Mouse (Mus musculus): ENCODE data around the gene Mfsd10. TPM values are rescaled to one million over a fixed set of nuclear protein-coding genes. Genes with fewer than 3 reads are reported as not detected.

Mfsd10 gene
- polyA plus RNA-seq, 1 experiment: 8.3 TPM

- Histone ChIP-seq H3K4me3 (ENCODE audit: insufficient read depth, low read depth, low read length) (no peak overlapping the region), H3K4me1 (ENCODE audit: control insufficient read depth, insufficient read depth, insufficient read length, low read length) (peaks cover 16% of the 10 kb centered on the region)
Measured at GRCm38 (mm10) chr5:34585216-34585615, 51.8 kb downstream of the Mfsd10 start.

More at GRCm38 (mm10) chr5:34585216-34585615, 51.8 kb downstream of the Mfsd10 start:
- H3K27ac ChIP-seq (replicated peaks; ENCODE audit: low read depth, low read length): no peak overlapping the region

Other genes with a start within 250 kb of the Mfsd10 start
- gene Tnip2, start 123.2 kb downstream of the Mfsd10 start, polyA plus RNA-seq (2012; ENCODE audit: insufficient read depth, insufficient read length, missing spikeins): 4.3 and 4.8 TPM in 2 replicates
- 2.7 and 3.0 TPM in 2 replicates for gene Sh3bp2, start 111.4 kb downstream of the Mfsd10 start, polyA plus RNA-seq (2012; ENCODE audit: insufficient read depth, insufficient read length, missing spikeins)
- gene Add1, start 63.5 kb downstream of the Mfsd10 start, polyA plus RNA-seq (2012; ENCODE audit: insufficient read depth, insufficient read length, missing spikeins): 62.4 and 72.7 TPM in 2 replicates
- 11.8 and 14.8 TPM in 2 replicates for gene Nop14, start 22.9 kb upstream of the Mfsd10 start, polyA plus RNA-seq (2012; ENCODE audit: insufficient read depth, insufficient read length, missing spikeins)
- gene Grk4, start 23.2 kb upstream of the Mfsd10 start, polyA plus RNA-seq (2012; ENCODE audit: insufficient read depth, insufficient read length, missing spikeins): 2.4 and 2.7 TPM in 2 replicates
- gene Htt, start 124.5 kb upstream of the Mfsd10 start, polyA plus RNA-seq (2012; ENCODE audit: insufficient read depth, insufficient read length, missing spikeins): 5.8 and 6.9 TPM in 2 replicates

Measured in brown adipose tissue, adult 24 weeks (tissue).